Mouse (Mus musculus) neural tube, embryonic 12.5 days (tissue): ENCODE results near the gene Slc25a25. TPM values are rescaled to one million over a fixed set of nuclear protein-coding genes. Genes with fewer than 3 reads are reported as not detected.
A peak's percentile ranks its signal among the peaks of the same experiment; 100 is the strongest.
"Not testable (repeated sequence)": the region's sequence is repeated elsewhere in the genome, so short reads cannot be mapped to it uniquely, and the experiment has no call there.

Experiments
- ATAC-seq: fragments of 200-750 bp; cut with Nextera tagmentation; 2 replicates; pipeline ENCODE4 v1.8.0; 2017; ENCODE audit warnings: low read depth, mild to moderate bottlenecking, moderate TSS enrichment, moderate library complexity; ENCODE audit not compliant: low FRiP score
- H3K27ac ChIP-seq: fragments of 300-500 bp; sonication (generic); 2 replicates; pipeline ENCODE4 v1.5.1; 2016
- H3K27me3 ChIP-seq: fragments of 300-500 bp; sonication (generic); replicated peaks from 2 replicates; pipeline ENCODE4 v1.6.1; 2016; ENCODE audit warnings: mild to moderate bottlenecking
- H3K36me3 ChIP-seq: fragments of 300-500 bp; sonication (generic); 2 replicates; pipeline ENCODE4 v1.6.1; 2016; ENCODE audit warnings: mild to moderate bottlenecking
- H3K4me1 ChIP-seq: fragments of 300-500 bp; sonication (generic); 2 replicates; pipeline ENCODE4 v1.6.1; 2016
- H3K4me2 ChIP-seq: fragments of 300-500 bp; sonication (generic); replicated peaks from 2 replicates; pipeline ENCODE4 v1.6.1; 2016; ENCODE audit warnings: mild to moderate bottlenecking
- H3K4me3 ChIP-seq: fragments of 300-500 bp; sonication (generic); 2 replicates; pipeline ENCODE4 v1.5.1; 2016
- H3K9ac ChIP-seq: fragments of 300-500 bp; sonication (generic); 2 replicates; pipeline ENCODE4 v1.6.1; 2016; ENCODE audit warnings: mild to moderate bottlenecking
- H3K9me3 ChIP-seq: fragments of 300-500 bp; sonication (generic); 2 replicates; pipeline ENCODE4 v1.6.1; 2016; ENCODE audit warnings: mild to moderate bottlenecking
- WGBS: fragments of 180-500 bp; shearing (Covaris S2); methylation state at CpG from one replicate; pipeline ENCODE4 v1.1.7; 2016; 5-methylcytosine and 5-hydroxymethylcytosine counted together
- polyA plus RNA-seq: library from polyadenylated mRNA; unstranded; fragments of >200 nt; fragmentation: Nextera tagmentation; extraction: Ambion mirVana; gene quantifications from 2 replicates; pipeline ENCODE4 v1.2.1, GENCODE M21; 2016

Gene Slc25a25
- polyA plus RNA-seq = 41.6 and 44.0 TPM in 2 replicates

- H3K27ac ChIP-seq = peak within 1 kb of the TSS; percentile 79
- peak within 1 kb of the TSS; percentile 86 for H3K4me2 ChIP-seq
- H3K9ac ChIP-seq = peak within 1 kb of the TSS; percentile 79
- H3K36me3 ChIP-seq = peaks cover 8% of the 10 kb centered on the region
- 1% methylated on average over 103 of the region's 103 CpGs for WGBS
- ATAC-seq = peak; percentile 96
- H3K4me3 ChIP-seq = peak within 1 kb of the TSS; percentile 75
- H3K9me3 ChIP-seq = no peaks in the 10 kb centered on the region
- H3K27me3 ChIP-seq = no peaks in the 10 kb centered on the region
- H3K4me1 ChIP-seq = peaks cover 36% of the 10 kb centered on the region
Observed at GRCm38 (mm10) chr2:32450881-32451844, at the start of gene Slc25a25. Gene Slc25a25, minus strand, starts transcription at chr2:32451445.

GRCm38 (mm10) chr2:32500461-32500860 lies 49.2 kb upstream of the Slc25a25 start:
- Histone ChIP-seq H3K4me3 (no peak overlapping the region), H3K4me1 (no peaks in the 10 kb centered on the region), H3K27me3 (no peaks in the 10 kb centered on the region), H3K9ac (no peak overlapping the region), H3K36me3 (no peaks in the 10 kb centered on the region), H3K27ac (no peak overlapping the region), H3K9me3 (peaks cover 6% of the 10 kb centered on the region; the same call in 1 of the 2 replicates), H3K4me2 (no peak overlapping the region)
- no peak for ATAC-seq
- WGBS = 78% methylated on average over 5 of the region's 5 CpGs

GRCm38 (mm10) chr2:32499365-32499764 lies 48.1 kb upstream of the Slc25a25 start:
- Histone ChIP-seq H3K4me2 (no peak overlapping the region), H3K36me3 (no peaks in the 10 kb centered on the region), H3K4me3 (no peak overlapping the region), H3K27me3 (no peaks in the 10 kb centered on the region), H3K9ac (no peak overlapping the region), H3K9me3 (peaks cover 6% of the 10 kb centered on the region; the same call in 1 of the 2 replicates), H3K27ac (no peak overlapping the region), H3K4me1 (no peaks in the 10 kb centered on the region)
- ATAC-seq = no peak
- WGBS = 89% methylated on average over 4 of the region's 4 CpGs

- H3K27ac ChIP-seq = no peak overlapping the region
Observed at GRCm38 (mm10) chr2:32496190-32496589, 44.9 kb upstream of the Slc25a25 start.

DNA sequence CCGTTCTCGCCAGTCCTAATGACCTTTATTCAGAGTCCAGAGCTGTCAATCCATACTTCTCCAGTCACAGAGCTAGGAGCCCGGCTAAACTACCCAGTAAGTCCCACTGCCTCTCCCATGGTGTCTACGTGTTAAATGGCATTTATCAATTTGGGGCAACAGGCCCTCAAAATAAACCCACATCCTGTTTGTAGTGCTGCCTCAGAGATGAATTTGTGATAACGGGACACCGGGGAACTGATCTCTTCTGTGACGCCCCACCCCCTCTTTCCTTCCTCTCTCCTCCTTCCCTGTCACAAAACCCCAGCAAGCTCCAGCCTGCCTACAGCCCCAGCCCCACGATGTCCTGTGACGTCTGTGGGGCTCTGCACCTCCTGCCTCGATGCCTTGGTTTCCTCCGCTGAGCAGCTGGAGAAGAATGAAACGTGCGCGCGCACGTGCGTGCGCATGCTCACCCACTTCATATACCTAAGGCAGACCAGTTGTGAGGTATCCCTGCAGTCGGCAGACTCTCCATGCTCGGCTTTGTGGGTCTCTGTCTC lies 44.0 kb upstream of the Slc25a25 start:
- ATAC-seq = no peak
- Histone ChIP-seq H3K9me3 (peaks cover 6% of the 10 kb centered on the region; the same call in 1 of the 2 replicates), H3K4me3 (no peak overlapping the region), H3K27me3 (no peaks in the 10 kb centered on the region; the same call in 1 of the 2 replicates), H3K36me3 (no peaks in the 10 kb centered on the region), H3K9ac (no peak overlapping the region), H3K27ac (no peak overlapping the region), H3K4me1 (no peaks in the 10 kb centered on the region), H3K4me2 (no peak overlapping the region)
- 85% methylated on average over 20 of the region's 20 CpGs for whole genome bisulfite sequencing

More at GRCm38 (mm10) chr2:32496190-32496589, 44.9 kb upstream of the Slc25a25 start:
- Histone ChIP-seq H3K4me1 (no peaks in the 10 kb centered on the region), H3K4me3 (no peak overlapping the region), H3K27me3 (no peaks in the 10 kb centered on the region; the same call in 1 of the 2 replicates), H3K36me3 (no peaks in the 10 kb centered on the region), H3K9me3 (peaks cover 6% of the 10 kb centered on the region; the same call in 1 of the 2 replicates), H3K9ac (no peak overlapping the region), H3K4me2 (no peak overlapping the region)
- WGBS = 72% methylated on average over 5 of the region's 5 CpGs
- ATAC-seq = no peak

DNA sequence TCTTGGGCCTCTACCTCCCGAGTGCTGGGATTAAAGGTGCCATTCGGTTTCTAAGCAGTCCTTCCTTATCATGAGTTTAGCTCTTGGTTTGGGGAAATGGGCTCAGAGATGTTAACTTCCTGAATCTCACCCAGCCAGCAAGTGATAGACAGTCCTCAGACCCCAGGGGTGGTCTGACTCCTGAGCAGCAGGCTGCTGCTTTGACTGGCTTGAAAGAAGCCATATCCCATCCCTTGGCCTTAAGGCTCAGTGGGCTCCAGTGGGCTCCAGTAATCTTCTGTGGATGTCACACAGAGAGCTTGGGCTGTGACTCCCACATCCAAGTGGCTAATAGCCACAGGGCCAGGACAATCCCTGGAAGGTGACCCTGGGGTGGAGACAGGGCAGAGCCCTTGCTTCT lies 43.3 kb upstream of the Slc25a25 start:
- Histone ChIP-seq H3K4me1 (no peaks in the 10 kb centered on the region), H3K4me3 (no peak overlapping the region), H3K9ac (no peak overlapping the region), H3K27ac (no peak overlapping the region), H3K27me3 (no peaks in the 10 kb centered on the region; the same call in 1 of the 2 replicates), H3K9me3 (peaks cover 6% of the 10 kb centered on the region; the same call in 1 of the 2 replicates), H3K4me2 (no peak overlapping the region), H3K36me3 (no peaks in the 10 kb centered on the region)
- ATAC-seq = no peak
- 70% methylated on average over 2 of the region's 2 CpGs for WGBS

DNA sequence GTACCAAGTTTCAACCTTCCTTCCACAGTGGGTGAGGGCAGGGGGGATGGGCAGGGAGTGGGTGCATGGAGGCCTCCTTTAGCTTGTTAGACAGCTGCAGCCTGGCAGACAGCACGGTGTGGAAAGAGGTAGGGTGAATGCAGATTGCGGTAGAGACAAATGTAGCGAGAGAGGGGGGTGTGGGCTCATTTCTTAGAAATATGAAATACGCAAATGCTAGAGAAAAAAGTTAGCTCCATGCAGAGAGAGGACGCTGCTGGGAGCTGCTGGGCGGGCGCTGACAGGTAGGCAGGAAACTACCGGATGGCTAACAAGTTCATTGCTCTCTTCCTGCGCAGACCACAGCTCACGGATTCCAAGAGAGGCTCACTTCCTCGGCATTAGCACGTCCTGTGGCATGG lies 42.1 kb upstream of the Slc25a25 start:
- Histone ChIP-seq H3K4me2 (no peak overlapping the region), H3K9ac (no peak overlapping the region), H3K36me3 (no peaks in the 10 kb centered on the region), H3K27ac (no peak overlapping the region), H3K9me3 (no peaks in the 10 kb centered on the region), H3K27me3 (no peaks in the 10 kb centered on the region; the same call in 1 of the 2 replicates), H3K4me1 (no peaks in the 10 kb centered on the region), H3K4me3 (no peak overlapping the region)
- WGBS = 82% methylated on average over 12 of the region's 12 CpGs
- ATAC-seq = no peak

- Histone ChIP-seq H3K9me3 (no peaks in the 10 kb centered on the region), H3K4me2 (no peak overlapping the region), H3K9ac (no peak overlapping the region), H3K4me3 (no peak overlapping the region), H3K36me3 (no peaks in the 10 kb centered on the region), H3K4me1 (no peaks in the 10 kb centered on the region), H3K27me3 (no peaks in the 10 kb centered on the region; the same call in 1 of the 2 replicates), H3K27ac (no peak overlapping the region)
- ATAC-seq = no peak
- 72% methylated on average over 2 of the region's 2 CpGs for WGBS
Observed at GRCm38 (mm10) chr2:32492661-32493060, 41.4 kb upstream of the Slc25a25 start.

- not testable (repeated sequence) for H3K9ac ChIP-seq, H3K4me1 ChIP-seq, H3K36me3 ChIP-seq, H3K27ac ChIP-seq, H3K9me3 ChIP-seq, ATAC-seq, H3K27me3 ChIP-seq, H3K4me3 ChIP-seq, H3K4me2 ChIP-seq
Observed at GRCm38 (mm10) chr2:32490730-32491129, 39.5 kb upstream of the Slc25a25 start.

DNA sequence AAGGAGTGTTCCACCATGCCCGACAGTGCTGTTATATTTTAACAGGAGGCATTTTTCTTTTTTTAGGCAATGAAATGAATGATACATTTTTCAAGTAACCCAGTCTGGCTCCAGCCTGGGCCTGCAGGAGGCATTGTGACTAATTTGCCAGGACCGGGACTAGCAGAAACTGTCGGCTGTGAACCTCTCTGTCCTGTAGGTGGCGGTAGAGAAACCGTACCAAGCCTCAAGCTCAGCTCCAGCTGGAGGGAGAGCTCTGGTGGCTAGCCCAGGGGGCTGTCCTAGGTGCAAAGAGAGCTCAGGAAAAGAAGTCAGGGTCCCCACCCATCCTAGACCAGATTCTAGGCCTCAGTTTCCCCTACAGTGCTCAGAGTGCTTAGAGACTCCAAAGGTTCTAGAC lies 37.4 kb upstream of the Slc25a25 start:
- peak; percentile 14; the same call in 1 of the 2 replicates for ATAC-seq
- Histone ChIP-seq H3K4me1 (no peaks in the 10 kb centered on the region), H3K9me3 (no peaks in the 10 kb centered on the region), H3K9ac (no peak overlapping the region), H3K4me2 (no peak overlapping the region), H3K27me3 (no peaks in the 10 kb centered on the region), H3K4me3 (no peak overlapping the region), H3K36me3 (no peaks in the 10 kb centered on the region), H3K27ac (no peak overlapping the region)
- 1% methylated on average over 5 of the region's 5 CpGs for WGBS

GRCm38 (mm10) chr2:32487124-32487623 lies 35.9 kb upstream of the Slc25a25 start:
- no peaks in the 10 kb centered on the region for H3K27me3 ChIP-seq
- ATAC-seq = 0 out of 2 replicates have a peak, but pooled peaks have one; percentile 27
- WGBS = 3% methylated on average over 6 of the region's 6 CpGs
- H3K4me3 ChIP-seq = no peak overlapping the region
- H3K36me3 ChIP-seq = no peaks in the 10 kb centered on the region
- H3K27ac ChIP-seq = no peak overlapping the region
- H3K4me1 ChIP-seq = no peaks in the 10 kb centered on the region
- H3K9me3 ChIP-seq = no peaks in the 10 kb centered on the region
- no peak overlapping the region for H3K4me2 ChIP-seq
- H3K9ac ChIP-seq = no peak overlapping the region

- no peaks in the 10 kb centered on the region for H3K36me3 ChIP-seq
- ATAC-seq = no peak
- no peaks in the 10 kb centered on the region for H3K4me1 ChIP-seq
- no peaks in the 10 kb centered on the region for H3K9me3 ChIP-seq
- WGBS = 93% methylated on average over 9 of the region's 9 CpGs
- no peak overlapping the region for H3K27ac ChIP-seq
- H3K4me2 ChIP-seq = no peak overlapping the region
- no peaks in the 10 kb centered on the region for H3K27me3 ChIP-seq
- H3K4me3 ChIP-seq = no peak overlapping the region
- 0 out of 2 replicates have a peak overlapping the region, but pooled peaks have one; percentile 18 for H3K9ac ChIP-seq
Observed at GRCm38 (mm10) chr2:32486155-32486554, 34.9 kb upstream of the Slc25a25 start.
